Mouse (Mus musculus) urinary bladder, adult 18-20 months (tissue): ENCODE results near the gene Uhmk1.
A peak's percentile ranks its signal among the peaks of the same experiment; 100 is the strongest.

Source experiments
- DNase-seq, 2 experiments: peaks; one replicate each; pipeline ENCODE4 v3.0.0; 2022; ENCODE audit warnings: low spot score in 2 of 2, mixed read lengths in 2 of 2

The Uhmk1 gene

DNA sequence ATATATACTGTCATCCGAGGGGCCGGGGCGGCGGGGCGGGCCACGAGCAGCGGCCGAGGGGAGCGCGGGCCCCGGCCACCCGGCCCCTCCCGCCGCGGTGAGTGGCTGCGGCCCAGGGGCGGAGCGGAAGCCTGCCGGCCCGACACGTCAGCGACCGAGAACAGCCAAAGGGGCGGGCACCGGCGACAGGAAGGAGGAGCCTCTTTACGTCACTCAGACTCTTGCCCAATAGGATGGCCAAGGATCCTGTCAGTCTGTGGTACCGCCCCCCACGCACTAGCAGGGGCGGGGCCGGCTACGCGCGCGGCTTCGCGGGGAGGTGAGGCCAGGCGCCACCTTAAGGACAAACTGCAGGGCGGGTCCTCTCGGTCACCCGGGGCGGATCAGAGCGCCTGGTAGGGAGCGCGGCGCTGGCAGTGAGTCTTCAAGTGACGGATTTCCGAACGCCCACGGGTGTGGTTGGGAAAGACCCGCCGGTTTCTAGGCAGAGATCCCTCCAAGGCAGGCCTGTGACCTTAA is 40.3 kb downstream of the Uhmk1 start, which contains the start of gene Uap1:
Uap1 (minus strand) TSS at position 144 of the 519 bp plus-strand sequence.
- peak; percentile 98 for DNase-seq

DNA sequence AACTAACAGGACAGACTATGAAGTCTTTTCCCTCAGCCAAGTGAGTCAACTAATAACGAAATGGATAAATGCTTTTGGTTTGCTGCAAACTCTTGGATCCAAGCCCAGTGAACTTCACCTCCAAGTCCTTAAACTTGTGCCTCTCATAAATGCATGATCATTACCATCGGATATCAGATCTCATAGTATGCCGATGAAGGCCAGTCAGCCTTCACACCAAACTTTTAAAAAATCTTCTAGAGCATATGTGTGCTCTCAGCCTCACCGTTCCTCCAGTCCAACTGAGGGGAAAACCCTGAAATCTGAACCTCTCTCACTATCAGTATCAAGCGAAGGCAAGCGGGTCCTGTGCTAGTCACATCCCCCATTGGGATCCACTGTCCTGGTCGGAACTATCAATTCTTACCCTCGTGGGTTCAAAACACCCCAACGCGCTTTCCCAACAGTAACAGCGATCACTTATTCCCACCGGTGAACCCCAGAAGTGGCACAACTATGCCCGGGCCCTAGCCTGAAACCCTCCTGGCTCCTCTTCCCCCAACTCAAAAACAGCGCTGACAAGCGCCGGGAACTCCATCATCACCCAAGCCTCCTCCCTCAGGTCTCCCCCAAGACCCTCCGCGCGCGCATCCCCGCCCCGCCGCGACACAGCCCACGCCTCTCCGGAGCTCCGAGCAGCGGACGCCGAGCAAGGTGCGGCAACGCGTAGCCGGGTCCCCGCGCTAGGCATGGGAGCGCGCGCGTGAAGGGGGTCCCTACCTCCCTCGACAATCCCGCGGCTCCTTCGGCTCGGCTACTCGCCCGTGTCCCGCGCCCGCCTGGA is 41.0 kb downstream of the Uhmk1 start:
- peak; percentile 9 to 31 for DNase-seq

DNA sequence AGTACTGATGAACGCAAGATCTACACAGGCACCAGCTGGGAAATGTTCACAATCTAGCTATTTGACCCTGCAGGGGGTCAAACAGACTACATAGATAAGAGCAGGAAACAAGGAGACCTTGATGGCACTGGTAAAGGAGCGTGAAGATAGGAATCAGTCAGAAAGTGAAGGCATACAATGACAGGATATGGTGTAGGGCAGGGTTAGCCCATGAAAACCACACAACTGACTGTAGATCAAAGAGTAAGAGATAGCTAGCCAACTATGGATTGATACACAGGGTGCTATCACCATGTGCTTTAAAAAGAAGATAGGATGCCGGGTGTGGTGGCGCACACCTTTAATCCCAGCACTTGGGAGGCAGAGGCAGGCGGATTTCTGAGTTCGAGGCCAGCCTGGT is 47.4 kb downstream of the Uhmk1 start:
- DNase-seq: no peak

DNA sequence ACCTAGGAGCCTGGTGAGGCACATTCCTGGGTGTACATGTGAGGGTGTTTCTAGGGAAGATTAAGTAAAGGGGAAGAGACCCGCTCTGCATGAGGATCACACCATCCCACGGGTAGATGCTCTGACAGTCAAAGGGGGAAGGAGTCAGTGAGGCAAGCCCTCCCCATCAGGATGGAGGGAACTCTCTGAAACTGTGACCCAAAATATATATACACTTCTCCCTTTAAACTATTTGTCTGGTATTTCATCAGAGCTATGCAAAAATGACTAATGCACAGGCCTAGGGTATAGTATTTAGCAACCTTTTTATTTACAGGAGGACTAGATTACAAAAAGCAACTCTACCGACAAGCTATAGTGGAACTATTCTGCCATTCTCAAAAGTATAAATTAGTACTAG is 50.3 kb downstream of the Uhmk1 start:
- no peak for DNase-seq

DNA sequence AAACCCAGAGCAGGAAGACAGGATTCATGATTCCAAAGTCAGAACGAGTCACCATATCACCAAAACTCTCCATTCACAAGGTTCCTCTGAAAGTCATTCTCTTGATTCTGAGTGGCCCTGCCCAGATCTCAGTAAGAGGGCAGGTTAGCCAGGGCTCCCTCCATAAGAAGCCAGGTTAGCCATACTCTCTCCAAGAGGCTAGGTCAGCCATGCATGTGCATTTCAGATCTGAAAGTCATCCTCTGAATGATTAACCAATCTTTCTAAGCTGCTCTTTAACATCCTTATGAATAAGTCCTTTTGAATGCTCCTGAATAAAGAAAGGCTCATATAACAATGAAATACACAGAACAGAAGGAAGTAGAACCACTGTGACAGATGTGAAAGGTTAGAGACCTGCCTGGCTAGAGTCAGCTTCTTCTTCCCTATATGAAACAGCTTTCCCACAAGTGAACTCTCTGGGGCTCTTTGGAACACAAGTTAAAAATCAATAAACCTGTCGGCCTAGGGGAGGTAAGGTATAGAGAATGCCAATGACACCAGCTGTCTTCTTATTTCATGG is 51.1 kb downstream of the Uhmk1 start:
- DNase-seq: no peak

DNA sequence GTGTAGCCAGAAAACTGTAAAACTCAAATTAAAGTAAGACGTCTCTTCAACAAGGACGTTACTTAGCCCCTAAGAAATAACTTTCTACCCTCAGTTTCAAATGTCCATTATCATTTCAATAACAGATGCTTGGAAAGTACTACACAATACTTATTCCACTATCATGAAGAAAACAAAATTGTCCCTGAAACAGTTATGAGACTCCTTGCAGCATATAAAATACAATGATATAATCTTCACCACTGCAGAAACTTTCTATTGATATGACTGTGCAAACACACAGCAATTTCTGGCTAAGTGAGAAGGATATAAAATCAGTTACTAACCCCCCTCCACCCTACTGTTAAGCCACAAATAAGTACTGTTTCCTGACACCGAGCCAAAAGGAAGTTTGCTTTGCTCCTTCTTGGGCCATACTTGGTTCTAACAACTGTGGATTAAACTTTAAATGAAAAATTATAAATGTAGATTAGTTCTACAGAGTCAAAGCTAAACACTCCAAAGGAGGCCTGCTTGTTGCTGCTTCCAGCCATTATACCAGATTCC is 51.7 kb downstream of the Uhmk1 start:
- DNase-seq: no peak

DNA sequence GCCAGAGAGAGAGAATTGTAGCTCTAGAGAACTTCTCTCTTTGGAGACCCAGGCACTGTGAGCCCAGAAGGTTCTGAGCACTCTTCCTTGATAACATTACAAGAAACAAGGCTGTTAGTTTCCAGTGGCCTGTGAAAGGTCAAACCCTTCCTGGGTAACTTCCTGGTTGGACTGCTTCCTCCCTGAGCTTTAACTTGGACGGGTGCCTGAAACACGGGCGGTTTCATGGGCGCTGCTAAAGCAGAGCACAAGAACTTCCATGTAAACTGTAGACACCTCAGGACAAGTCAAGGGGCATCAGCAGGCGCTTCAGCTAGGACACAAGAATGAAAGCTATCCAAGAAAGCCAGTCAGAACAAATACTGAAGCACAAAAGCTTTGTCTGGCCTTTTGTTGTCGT is 53.3 kb downstream of the Uhmk1 start:
- DNase-seq: no peak

DNA sequence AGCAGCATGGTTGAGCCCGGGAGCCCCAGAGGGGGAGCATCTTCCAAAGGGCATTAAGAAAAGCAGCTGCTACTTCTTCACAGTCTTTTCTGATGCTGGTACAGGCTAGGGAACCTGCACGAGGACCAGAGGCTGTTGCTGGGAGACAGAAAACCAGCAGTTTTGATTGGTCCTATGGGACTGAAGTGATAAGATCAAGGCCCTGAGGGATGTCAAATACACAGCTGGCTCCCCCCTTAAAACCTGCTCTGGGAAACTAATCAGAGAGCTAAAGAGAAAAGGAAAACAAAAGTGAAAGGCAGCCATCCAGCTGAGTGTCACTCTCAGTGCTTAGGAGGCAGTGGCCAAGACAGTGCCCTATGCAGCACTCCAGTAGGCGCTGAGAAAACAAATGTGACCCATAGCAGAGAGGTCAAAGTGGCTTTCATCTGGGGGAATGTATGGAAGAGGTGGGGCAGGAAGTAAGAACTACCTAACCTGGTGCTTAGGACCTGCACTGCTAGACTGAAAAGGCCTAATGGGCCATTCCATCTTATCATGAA is 54.7 kb downstream of the Uhmk1 start:
- DNase-seq: no peak

DNA sequence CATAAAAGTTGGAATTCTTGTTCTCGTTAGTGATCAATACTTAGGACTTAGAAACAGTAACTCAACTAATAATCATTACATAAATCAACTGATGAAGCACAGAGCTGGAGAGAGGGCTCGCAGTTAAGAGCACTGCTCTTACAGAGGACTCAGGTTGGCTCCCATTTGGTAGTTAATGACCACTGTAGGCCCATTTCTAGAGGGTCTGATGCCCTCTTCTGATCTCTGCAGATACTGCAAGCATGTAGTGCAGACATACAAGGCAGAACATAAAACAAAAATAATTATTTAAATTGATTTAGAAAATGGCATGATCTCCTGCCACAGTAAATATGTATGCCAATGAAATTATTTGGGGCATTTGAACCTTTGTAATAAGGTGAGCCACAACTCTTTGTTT is 55.5 kb downstream of the Uhmk1 start:
- DNase-seq: no peak

DNA sequence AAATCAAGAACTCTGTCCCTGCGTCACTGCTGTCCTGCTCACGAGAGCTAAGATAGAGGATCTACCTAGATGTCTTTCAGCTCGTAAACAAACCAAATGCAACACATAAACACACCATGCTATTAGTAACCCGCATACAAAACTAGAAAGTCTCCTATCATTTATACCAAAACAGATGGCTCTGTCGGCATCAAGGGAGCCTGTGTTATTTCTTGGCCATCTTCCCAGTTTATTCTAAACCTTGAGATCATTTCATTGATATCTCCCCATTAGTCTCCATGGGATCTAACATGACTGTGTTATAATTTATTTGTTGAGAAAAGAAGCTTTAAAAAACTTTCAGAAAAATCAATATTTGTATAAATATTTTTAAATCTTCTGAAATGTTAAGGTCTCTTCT is 59.4 kb downstream of the Uhmk1 start:
- DNase-seq: no peak

DNA sequence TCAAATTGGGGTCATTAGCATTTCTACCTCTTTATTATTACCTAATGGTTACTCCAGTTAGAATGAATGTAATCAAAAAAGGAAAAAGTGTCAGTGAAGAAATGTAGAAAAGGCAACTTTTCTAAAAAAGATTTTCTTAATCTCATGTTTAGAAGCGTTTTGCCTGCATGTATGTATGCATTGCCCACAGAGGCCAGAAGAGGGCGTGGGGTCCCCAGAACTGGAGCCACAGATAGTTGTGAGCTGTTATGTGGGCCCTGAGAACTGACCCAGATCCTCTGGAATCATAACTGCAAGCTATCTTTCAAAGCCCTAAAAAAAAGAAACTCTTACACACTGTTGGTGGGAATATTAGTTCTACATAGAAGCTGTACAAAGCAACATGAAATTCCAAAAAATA is 59.9 kb downstream of the Uhmk1 start:
- DNase-seq: no peak

DNA sequence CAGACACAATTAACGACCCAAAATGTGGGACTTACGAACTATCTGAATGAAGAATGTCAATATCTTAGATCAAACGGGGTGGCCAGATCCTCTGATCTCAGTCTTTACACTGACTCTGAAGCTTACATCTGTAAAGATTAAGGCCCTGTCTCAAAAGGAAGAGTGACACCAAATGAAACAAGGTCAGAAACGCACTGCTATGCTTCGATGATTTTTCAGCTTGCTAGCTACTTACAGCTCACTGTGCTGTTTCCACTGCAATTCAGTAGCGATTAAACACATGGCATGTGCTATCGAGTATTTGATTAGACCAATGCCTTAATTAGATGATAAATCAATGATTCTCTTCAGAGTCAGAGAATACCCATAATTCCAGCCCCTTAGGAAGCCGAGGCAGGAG is 61.2 kb downstream of the Uhmk1 start:
- DNase-seq: no peak

DNA sequence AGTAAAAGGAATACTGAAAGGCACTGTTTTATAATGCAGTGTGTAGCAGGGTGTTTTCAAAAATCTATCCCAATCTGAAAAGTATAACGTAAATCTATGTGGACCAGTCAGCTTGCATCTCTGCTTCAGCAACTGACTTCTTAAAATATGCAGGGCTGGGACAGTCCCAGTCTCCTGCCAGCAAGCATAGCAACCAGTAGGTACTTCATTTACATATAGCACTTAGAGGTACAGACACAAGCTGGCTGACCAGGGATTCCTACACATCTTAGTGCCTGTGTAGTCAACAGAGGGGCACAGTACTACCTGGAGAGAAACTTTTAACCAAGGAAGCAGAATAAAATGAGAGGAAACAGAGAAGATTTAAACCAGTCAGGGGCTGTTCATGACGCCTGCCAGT is 62.6 kb downstream of the Uhmk1 start:
- no peak for DNase-seq

DNA sequence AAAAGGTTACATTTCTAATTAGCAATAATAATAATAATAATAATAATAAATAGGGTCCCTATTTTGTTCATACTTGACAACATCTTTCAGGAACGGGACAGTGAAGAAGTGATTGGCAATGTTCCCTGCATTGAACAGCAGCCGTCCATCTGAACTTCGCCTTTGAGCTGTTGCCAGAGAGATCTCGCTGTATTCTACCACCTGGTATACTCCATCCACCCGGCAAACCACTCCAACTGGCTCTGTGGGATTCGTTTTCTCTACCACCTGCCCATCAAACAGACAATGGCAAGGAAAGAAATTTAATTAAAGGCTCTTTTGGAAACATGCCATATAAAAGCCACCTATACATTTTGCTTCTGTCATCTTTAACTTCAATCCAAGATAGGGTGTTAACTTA is 64.3 kb downstream of the Uhmk1 start:
- DNase-seq: no peak

DNA sequence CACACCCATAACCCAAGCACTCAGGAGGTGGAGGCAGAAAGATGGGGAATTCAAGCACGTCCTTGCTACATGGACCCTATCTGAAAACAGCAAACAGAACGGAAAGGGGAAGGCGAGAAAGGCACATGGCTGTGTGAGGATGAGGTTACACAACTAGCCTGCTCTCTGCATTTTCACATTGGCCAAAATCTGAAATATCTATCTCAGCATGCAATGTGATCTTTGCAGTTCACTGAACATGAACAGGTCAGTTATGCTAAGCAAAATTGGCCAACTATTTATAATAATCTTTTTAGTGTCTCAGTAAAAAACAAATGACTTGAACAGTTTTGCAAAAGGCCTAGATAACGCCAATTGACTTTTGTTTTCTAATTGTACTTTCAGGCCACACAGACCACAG is 65.4 kb downstream of the Uhmk1 start:
- DNase-seq: no peak

DNA sequence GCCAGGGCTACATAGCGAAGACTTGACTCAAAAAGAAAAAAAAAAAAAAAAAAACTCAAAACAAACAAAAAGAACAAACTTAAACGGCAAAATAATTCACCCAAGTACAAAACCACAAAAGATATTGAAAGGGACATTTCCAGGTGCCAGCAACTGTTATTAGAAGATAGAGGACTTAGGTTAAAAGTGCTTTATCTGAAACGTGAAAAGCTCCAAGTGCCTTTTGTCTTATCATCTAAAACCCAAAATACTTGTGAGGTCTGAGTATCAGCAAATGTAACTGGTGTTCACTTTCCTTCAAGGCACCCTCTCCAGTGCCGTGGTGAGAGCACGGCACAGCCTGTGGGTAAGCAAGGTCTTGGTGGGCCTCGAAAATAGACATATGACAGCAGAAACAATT is 66.7 kb downstream of the Uhmk1 start:
- DNase-seq: no peak

DNA sequence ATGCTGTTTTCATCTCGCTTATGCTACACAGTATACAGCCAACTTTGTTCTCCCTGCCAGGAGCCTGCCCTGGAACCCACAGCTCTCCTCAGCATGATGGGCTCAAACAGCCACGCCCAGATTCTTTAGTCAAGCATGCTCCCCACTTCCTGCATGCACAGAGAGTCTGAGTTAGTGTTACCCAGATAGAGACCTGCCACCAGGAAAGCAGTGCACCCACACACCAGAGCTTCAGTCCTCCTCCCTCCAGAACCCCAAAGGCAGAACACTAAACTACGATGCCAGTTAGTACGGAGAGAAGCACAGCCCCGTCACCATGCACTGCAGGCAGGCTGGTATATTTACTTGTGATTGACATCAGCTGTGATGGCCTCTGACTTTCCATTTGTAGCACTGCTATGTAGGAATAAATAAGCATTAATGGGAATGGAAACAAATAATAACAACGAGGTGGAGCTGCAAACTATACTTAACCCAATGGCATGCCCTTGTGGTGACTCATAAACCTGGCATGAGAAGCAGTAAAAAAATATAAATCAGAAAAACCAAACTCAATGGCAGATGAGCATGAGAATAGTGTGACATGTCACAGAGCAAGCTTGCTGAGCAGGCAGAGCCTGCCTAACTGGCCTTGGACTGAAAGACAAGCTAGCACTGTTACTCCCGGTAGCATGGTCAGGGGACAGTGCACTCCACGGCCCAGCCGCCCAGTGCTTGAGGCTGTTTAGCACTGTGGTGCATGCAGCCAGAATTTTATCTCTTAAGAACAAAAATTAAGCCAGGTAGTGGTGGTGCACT is 67.3 kb downstream of the Uhmk1 start:
- DNase-seq: peak; percentile 39 to 49

DNA sequence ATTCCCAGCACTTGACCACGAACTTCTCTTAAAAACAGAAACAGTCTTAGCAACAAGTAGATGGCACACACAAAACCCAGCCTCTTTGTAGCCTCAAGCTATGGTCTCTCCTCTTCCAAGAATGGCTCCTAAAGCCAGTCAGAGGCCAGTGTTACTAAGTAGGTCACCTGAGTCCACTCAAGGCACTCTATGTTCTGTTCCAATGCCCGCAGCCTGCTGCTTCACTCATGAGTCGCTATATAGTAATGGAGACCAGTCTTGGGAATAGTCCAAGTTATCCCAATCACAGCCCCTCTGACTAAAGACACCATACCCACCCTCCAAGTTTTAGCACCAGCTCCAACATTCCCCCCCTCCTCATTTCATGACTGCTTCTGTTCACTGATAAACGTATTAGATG is 69.6 kb downstream of the Uhmk1 start:
- no peak for DNase-seq
